Mouse (Mus musculus) hindbrain, postnatal 0 days (tissue): ENCODE measurements at regions not wholly inside any gene's neighbourhood (a gene's known extent, or its start where the extent isn't known, plus 50 kb on each side); places are given as distances from the start of the nearest gene placed in this dataset.

Source experiments
- ATAC-seq: fragments of 200-750 bp; cut with Nextera tagmentation; 2 replicates; pipeline ENCODE4 v1.8.0; 2017; ENCODE audit warnings: mild to moderate bottlenecking, moderate TSS enrichment, moderate library complexity
- DNase-seq: peaks from one replicate; pipeline ENCODE4 v3.0.0-alpha.2; 2015; ENCODE audit warnings: low spot score
- H3K27ac ChIP-seq: fragments of 300-500 bp; sonication (generic); 2 replicates; pipeline ENCODE4 v1.5.1; 2014; ENCODE audit warnings: mild to moderate bottlenecking
- H3K27me3 ChIP-seq: fragments of 300-500 bp; sonication (generic); 2 replicates; pipeline ENCODE4 v1.6.1; 2014; ENCODE audit warnings: low read length, mixed read lengths; ENCODE audit not compliant: insufficient read depth
- H3K36me3 ChIP-seq: fragments of 300-500 bp; sonication (generic); 2 replicates; pipeline ENCODE4 v1.6.1; 2014; ENCODE audit warnings: low read length, mixed read lengths; ENCODE audit not compliant: insufficient read depth
- H3K4me1 ChIP-seq: fragments of 300-500 bp; sonication (generic); 2 replicates; pipeline ENCODE4 v1.6.1; 2014; ENCODE audit warnings: antibody characterized with exemption, low read length, mixed read lengths; ENCODE audit not compliant: insufficient read depth
- H3K4me2 ChIP-seq: fragments of 300-500 bp; sonication (generic); 2 replicates; pipeline ENCODE4 v1.6.1; 2014; ENCODE audit warnings: low read depth, mild to moderate bottlenecking, low read length, moderate library complexity, mixed read lengths
- H3K4me3 ChIP-seq: fragments of 300-500 bp; sonication (generic); 2 replicates; pipeline ENCODE4 v1.5.1; 2014; ENCODE audit warnings: low read length
- H3K9ac ChIP-seq: fragments of 300-500 bp; sonication (generic); replicated peaks from 2 replicates; pipeline ENCODE4 v1.6.1; 2014; ENCODE audit warnings: mild to moderate bottlenecking, low read length, moderate library complexity, mixed read lengths
- H3K9me3 ChIP-seq: fragments of 300-500 bp; sonication (generic); 2 replicates; pipeline ENCODE4 v1.6.1; 2016; ENCODE audit warnings: low read length, mixed read lengths
- CTCF ChIP-seq: IDR thresholded peaks from 2 replicates; pipeline ENCODE4 v1.5.1; 2016; ENCODE audit warnings: antibody characterized with exemption, control low read depth, low read depth
- WGBS: fragments of 180-500 bp; shearing (Covaris S2); extraction: QIAGEN DNeasy Blood & Tissue Kit; methylation state at CpG from one replicate; pipeline ENCODE4 v1.1.7; 2014; 5-methylcytosine and 5-hydroxymethylcytosine counted together

DNA sequence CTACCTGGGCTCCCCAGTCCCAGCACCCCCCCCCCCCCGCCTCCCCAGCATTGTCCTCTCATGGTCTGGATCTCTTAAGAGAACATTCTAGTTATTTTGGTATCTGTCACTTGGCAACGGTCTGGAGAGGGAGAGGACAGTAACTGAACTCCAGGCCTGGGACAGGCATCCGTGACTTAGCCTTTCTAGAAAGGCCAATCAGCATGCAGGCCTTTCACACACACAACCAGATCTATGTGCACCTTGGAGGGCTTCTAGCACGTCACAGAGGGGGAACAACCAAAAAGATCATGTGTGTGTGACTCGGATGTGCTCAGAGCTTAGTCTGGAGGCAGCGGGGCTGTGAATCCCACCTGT, 117.6 kb upstream of the Klf14 start:
- no peak for TF ChIP-seq CTCF
- no peak overlapping the region for H3K9ac ChIP-seq
- ATAC-seq (no peak), DNase-seq (no peak)
- H3K27me3 ChIP-seq, result no peaks in the 10 kb centered on the region; the same call in 1 of the 2 replicates
- H3K4me1 ChIP-seq, result no peaks in the 10 kb centered on the region
- no peaks in the 10 kb centered on the region for H3K9me3 ChIP-seq
- no peak overlapping the region for H3K4me2 ChIP-seq
- H3K36me3 ChIP-seq, result no peaks in the 10 kb centered on the region
- WGBS, result 73% methylated on average over 6 of the region's 6 CpGs
- H3K27ac ChIP-seq, result no peak overlapping the region
- no peak overlapping the region for H3K4me3 ChIP-seq

DNA sequence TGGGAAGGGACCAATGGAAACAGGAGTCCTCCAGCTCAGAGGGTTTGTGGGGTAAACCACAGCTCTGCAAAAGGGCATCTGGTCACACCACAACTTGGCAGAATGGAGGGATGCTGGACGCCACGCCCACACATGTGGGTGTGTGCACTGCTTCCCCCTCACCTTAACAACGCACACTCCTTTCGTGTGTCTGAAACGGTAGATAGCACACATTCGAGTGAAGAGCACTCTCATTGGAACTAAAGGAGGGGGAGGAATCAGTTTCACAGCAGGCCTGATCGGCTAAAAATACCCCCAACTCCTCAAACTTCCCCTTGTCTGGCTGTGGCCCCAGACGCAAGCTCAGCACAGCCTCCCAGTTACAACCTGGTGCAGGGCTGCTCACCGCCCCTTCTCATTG, 118.3 kb upstream of the Klf14 start:
- Histone ChIP-seq H3K9ac (no peak overlapping the region), H3K27me3 (no peaks in the 10 kb centered on the region; the same call in 1 of the 2 replicates), H3K4me1 (no peaks in the 10 kb centered on the region), H3K27ac (no peak overlapping the region), H3K36me3 (no peaks in the 10 kb centered on the region), H3K4me2 (no peak overlapping the region), H3K4me3 (no peak overlapping the region), H3K9me3 (no peaks in the 10 kb centered on the region)
- ATAC-seq (no peak), DNase-seq (no peak)
- 81% methylated on average over 9 of the region's 9 CpGs for WGBS
- TF ChIP-seq CTCF, result no peak

DNA sequence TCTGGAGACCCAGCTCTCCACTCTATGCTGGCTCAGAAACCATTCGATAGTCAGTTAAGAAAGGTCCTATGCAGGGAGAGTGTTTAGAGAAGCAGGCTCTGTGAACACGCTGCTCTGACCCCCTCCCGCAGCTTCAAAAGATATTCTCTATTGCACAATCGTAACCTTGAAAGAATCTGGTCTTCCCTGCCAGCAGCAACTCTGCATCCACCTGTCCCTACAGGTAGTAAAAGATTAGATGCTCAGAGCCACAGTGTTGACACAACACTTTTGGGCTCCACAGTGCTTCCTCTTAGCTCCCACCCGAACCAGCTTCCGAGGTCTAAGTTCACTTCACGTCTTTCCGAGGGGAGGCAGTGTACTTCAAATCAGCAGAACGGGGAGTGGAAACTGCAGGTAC, 118.9 kb upstream of the Klf14 start:
- 78% methylated on average over 9 of the region's 9 CpGs for WGBS
- no peak overlapping the region for H3K27ac ChIP-seq
- no peaks in the 10 kb centered on the region for H3K36me3 ChIP-seq
- no peaks in the 10 kb centered on the region; the same call in 1 of the 2 replicates for H3K27me3 ChIP-seq
- H3K9ac ChIP-seq, result no peak overlapping the region
- H3K4me1 ChIP-seq, result no peaks in the 10 kb centered on the region
- DNase-seq (no peak), ATAC-seq (no peak)
- TF ChIP-seq CTCF, result no peak
- no peak overlapping the region for H3K4me2 ChIP-seq
- H3K4me3 ChIP-seq, result no peak overlapping the region
- H3K9me3 ChIP-seq, result no peaks in the 10 kb centered on the region

DNA sequence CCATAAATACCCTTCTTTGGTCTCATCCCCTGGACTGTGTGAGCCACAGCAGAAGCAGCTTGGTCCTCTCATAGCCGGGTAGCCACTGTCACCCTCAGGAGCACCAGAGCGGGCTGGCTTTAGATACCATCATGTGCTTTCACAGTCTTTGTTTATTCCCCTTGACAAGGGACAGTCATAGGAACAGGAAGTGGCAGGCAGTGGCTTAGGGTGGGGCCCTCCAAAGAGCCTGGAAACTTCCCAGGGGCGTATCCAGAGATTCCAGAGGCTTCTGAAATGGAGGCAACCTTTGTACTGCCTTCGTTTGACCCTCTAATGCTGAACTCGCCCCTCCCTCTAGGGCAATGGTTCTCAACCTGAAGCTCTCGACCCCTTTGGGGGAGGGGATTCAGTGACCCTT, 119.5 kb upstream of the Klf14 start:
- H3K9me3 ChIP-seq, result no peaks in the 10 kb centered on the region
- no peak for ATAC-seq
- H3K4me1 ChIP-seq, result no peaks in the 10 kb centered on the region
- H3K4me3 ChIP-seq, result no peak overlapping the region
- no peak overlapping the region for H3K27ac ChIP-seq
- no peak for DNase-seq
- WGBS, result 79% methylated on average over 6 of the region's 6 CpGs
- no peak overlapping the region for H3K9ac ChIP-seq
- H3K27me3 ChIP-seq, result no peaks in the 10 kb centered on the region; the same call in 1 of the 2 replicates
- no peak overlapping the region for H3K4me2 ChIP-seq
- no peak for TF ChIP-seq CTCF
- no peaks in the 10 kb centered on the region for H3K36me3 ChIP-seq

DNA sequence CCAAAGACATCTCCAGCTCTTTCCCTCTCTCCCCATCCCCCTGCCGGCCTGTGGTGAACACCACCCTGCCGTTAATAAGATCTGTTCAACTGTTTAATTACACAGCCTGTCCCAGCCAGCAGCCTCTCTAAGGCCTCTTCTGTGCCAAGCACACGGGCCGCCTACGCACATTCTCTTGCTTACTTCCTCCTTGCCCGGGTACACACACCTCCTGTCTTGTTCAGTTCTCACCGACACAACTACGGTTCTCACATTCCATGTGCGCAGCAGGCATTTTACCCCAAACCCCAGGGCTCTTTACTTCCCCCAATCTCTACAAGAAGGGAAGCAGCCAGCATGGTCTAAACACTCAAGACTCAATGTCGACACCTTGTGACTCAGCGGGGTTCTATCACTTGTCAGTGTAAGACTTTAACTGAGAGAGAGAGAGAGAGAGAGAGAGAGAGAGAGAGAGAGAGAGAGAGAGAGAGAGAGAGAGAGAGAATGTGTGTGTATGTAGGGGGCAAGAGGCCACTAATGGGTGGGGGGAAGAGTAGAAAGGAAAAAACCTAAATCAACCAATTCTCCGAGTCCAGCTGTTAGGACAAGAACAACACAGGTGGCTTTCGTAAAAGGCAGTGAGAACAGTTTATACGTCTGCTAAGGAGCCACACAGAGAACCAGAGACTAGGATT, 120.8 kb upstream of the Klf14 start:
- Histone ChIP-seq H3K9ac (no peak overlapping the region), H3K4me3 (no peak overlapping the region), H3K36me3 (no peaks in the 10 kb centered on the region), H3K9me3 (no peaks in the 10 kb centered on the region), H3K4me1 (no peaks in the 10 kb centered on the region), H3K27me3 (no peaks in the 10 kb centered on the region; the same call in 1 of the 2 replicates), H3K27ac (no peak overlapping the region), H3K4me2 (no peak overlapping the region)
- ATAC-seq (no peak), DNase-seq (peak; percentile 43)
- WGBS, result 56% methylated on average over 14 of the region's 14 CpGs
- TF ChIP-seq CTCF, result no peak

DNA sequence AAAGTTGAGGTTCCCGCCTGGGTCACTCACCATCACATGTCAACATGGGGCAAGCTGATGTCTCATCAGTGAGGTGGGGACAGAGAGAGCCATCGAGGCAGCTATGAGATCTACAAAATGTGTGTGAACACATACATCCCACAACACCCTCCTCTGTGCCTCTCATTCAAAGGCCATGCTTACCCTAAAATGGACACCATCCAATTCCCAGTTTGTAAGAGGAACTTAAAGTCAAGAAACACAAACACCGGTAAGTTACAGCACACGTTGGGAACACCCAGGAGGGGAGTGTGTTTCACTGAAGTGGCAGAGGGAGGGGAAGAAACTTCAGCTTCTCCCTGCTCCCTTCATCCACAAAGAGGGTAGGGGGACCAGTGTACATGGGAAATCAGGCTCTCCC, 121.4 kb upstream of the Klf14 start:
- no peaks in the 10 kb centered on the region for H3K4me1 ChIP-seq
- H3K27ac ChIP-seq, result no peak overlapping the region
- H3K36me3 ChIP-seq, result no peaks in the 10 kb centered on the region
- no peak for ATAC-seq
- WGBS, result 90% methylated on average over 4 of the region's 4 CpGs
- DNase-seq, result no peak
- H3K9ac ChIP-seq, result no peak overlapping the region
- TF ChIP-seq CTCF, result no peak
- no peak overlapping the region for H3K4me3 ChIP-seq
- no peaks in the 10 kb centered on the region for H3K9me3 ChIP-seq
- no peaks in the 10 kb centered on the region; the same call in 1 of the 2 replicates for H3K27me3 ChIP-seq
- H3K4me2 ChIP-seq, result no peak overlapping the region

DNA sequence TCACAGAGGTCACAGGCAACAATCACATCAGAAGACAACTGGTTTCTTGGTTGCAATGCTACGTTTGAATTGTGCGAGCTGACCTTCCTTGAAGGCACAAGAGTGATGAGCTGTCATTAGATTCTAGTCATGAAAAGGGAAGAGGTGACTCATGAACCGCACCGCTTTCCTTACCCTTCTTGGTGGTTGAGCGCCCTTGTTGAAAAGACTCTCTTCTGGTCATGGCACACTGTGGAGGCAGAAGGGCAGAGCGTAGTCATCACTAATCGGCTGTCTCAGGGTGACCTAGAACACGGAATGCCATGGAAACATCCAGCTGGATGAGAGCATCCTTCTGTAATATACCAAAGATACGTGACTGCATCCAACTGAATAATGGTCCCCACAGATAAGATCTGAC, 121.8 kb upstream of the Klf14 start:
- H3K36me3 ChIP-seq, result no peaks in the 10 kb centered on the region
- ATAC-seq, result no peak
- no peak for TF ChIP-seq CTCF
- no peak overlapping the region for H3K27ac ChIP-seq
- H3K9ac ChIP-seq, result no peak overlapping the region
- no peak for DNase-seq
- no peaks in the 10 kb centered on the region; the same call in 1 of the 2 replicates for H3K27me3 ChIP-seq
- WGBS, result 83% methylated on average over 9 of the region's 9 CpGs
- H3K4me1 ChIP-seq, result no peaks in the 10 kb centered on the region
- H3K4me2 ChIP-seq, result no peak overlapping the region
- no peak overlapping the region for H3K4me3 ChIP-seq
- no peaks in the 10 kb centered on the region for H3K9me3 ChIP-seq
